Mouse (Mus musculus): Measurements from ENCODE around the gene Abr.
A peak's percentile ranks its signal among the peaks of the same experiment; 100 is the strongest.

The Abr gene

DNA sequence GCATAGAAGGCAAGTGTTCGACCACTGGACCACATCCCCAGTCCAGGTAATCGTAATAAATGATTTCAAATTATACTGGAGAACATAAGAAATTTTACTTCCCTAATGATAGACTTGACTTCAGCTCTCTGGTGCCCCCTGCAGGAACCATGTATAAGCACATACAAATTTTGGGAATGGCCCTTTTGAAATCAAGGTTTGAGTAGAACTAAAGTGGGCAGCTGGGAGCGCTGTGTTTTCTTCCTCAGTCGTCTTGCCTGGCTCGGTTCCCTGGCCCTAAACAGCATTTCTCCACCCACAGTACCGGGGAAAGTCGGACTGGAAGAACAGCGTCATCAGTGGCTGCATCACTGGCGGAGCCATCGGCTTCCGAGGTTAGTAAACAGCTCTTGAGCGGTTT lies 211.3 kb downstream of the Abr start:
- DNase-seq (ENCODE audit: low spot score in 2 of 2): no peak

GRCm38 (mm10) chr11:76406702-76407583 lies 215.2 kb downstream of the Abr start, which contains the start of gene Timm22:
TSS of gene Timm22 (plus strand) at chr11:76406952.
- peak; percentile 94 to 97 for DNase-seq (ENCODE audit: low spot score in 2 of 2)

GRCm38 (mm10) chr11:76405626-76406264 lies 216.4 kb downstream of the Abr start:
- DNase-seq (ENCODE audit: low spot score in 2 of 2): no peak

- no peak for DNase-seq (ENCODE audit: low spot score in 2 of 2)
Measured at GRCm38 (mm10) chr11:76405113-76405512, 217.0 kb downstream of the Abr start.

DNA sequence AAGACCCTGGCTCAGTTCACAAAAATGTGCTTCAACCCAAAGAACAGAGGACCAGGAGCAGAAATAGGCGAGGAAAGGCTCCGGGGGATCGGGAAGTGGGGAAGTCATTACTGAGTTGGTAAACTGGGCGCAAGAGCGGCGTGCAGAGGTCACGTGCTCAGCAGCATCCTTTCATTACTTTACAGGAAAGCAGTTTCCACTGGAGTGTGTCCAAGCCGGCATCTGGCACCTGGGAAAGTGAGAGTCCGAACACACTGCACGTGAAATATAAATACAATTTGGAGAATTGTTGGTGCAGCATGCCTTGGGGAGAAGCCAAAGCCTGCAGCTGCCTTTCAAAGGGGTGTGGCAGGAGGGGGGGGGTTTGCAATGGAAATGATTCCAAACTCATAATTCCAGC lies 220.7 kb downstream of the Abr start:
- DNase-seq (ENCODE audit: low spot score in 2 of 2): no peak

DNA sequence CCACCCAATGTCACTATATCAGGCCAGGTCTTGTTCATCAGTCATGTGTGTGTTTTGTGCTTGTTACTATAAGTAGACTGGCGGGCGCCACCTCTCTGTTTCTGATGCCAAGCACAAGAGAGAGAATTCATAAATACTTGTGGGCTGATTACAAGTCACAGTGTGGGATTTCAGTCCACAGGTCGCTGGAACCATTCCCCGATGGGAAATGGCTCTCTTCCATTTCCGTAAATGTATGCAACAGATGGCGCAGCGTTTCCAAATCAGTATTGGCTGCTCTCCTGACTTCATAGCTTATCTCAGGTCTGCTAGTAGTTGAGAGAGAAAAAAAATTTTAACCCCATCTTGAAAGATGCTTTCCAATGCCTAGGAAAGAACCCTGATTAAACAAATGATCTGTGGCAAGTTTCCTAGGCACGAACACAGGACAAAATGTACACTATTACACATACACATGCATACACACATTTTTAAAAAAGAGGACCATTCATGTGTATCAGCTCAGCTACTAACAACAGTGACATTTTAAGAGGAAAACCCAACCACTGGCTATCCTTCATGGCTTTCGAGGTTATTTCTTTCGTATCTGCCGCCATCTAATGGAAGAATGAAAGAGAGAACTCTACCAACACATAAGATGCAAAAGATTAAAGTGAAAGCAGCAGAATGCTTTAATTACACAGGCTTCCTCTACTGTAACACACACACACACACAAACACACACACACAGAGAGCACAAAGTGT lies 222.4 kb downstream of the Abr start:
- DNase-seq (ENCODE audit: low spot score in 2 of 2): no peak

- peak in 1 of 2 experiments; percentile 74 for DNase-seq (ENCODE audit: low spot score in 2 of 2)
Measured at GRCm38 (mm10) chr11:76398798-76399586, 223.1 kb downstream of the Abr start, which contains the start of gene Nxn. TSS of gene Nxn (minus strand) at chr11:76399140.

DNA sequence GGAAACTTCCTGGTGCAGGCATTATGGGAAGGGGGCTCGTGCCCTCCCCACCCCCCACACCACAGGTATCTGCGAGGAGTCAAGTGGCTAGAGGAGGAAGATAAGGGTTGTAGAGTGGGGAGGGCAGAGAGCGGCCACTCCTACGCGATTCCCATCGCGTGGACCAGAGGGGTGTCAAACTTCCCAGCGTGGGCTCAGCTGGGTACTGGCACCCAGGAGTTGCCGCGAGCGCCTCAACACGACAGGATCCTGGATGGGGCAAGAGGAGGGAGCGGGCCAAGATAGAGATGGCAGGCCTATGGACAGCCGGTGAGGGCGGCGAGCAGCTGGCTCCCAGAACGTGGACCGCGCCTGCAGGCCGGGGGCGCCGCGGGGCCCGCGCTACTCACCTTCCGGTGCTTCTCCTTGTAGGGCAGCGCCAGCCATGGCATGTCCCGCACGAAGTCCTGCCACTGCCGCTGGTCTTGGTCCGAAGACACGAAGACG lies 223.8 kb downstream of the Abr start:
- no peak for DNase-seq (ENCODE audit: low spot score in 2 of 2)

DNA sequence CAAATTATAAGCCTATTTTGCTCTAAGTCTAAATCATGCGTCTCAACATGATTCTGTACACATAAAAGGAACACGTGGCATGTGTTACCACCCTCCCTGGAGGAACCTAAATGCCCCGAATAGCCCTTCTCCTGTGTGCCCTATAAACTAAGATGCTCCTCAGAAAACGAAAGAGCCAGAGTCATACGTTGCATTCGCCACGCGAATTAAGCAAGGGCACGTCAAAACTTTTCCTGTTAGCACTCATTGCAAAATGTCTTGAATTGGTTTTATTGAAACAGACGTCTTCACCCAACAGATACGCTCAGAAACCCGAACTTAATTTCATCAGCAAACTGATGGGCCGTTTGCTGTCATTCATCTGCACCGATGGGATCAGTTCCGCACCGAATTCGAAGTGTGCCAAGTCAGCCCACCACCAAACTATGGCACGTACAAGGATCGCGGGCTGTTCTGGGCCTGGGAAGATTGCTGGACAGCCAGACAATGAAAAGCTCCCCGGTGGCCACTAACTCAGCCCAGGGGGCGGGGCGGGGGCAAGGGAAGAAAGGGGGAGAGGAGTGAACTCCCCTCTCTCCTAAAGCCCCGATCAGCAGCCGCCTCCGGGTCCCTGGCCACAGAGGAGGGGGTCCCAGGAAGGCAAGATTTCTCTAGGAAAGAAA lies 224.3 kb downstream of the Abr start:
- no peak for DNase-seq (ENCODE audit: low spot score in 2 of 2)

DNA sequence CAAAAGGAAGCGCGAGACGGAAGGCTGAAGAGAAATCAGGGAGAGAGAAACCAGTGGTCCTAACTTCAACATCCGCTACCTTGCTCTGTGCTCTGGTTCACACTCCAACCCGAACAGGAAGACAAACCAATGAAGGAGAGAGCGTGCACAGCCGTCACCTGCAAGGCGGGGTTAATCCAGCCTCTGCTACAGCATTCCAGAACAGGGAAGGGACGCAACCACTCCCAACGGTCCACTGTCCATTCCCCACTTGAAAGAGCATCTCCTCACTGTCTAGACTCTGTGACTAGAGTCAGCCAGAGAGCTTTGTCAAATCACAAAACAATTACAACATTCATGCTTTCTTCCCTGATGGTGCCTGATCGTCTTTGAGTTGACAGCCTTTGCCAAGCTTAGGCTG lies 229.1 kb downstream of the Abr start:
- DNase-seq (ENCODE audit: low spot score in 2 of 2): no peak

DNA sequence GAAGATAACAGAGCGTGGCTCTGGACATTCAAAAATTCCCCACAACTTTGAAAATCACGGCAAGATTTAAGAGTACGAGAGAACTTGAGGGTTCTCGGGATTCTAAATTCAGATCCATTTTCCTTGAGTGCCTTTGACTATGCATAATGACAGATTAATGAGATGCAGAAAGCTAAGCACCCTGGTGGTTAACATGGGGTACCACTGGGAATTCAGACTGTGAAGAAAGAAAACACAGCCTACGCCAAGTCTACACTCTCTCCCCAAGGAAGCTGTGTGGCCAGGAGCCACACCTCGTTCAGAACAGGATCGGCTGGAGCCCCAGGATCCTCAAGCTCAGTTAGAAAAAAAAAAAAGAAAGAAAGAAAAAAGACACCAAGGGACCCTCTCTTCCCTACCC lies 229.6 kb downstream of the Abr start:
- no peak for DNase-seq (ENCODE audit: low spot score in 2 of 2)

DNA sequence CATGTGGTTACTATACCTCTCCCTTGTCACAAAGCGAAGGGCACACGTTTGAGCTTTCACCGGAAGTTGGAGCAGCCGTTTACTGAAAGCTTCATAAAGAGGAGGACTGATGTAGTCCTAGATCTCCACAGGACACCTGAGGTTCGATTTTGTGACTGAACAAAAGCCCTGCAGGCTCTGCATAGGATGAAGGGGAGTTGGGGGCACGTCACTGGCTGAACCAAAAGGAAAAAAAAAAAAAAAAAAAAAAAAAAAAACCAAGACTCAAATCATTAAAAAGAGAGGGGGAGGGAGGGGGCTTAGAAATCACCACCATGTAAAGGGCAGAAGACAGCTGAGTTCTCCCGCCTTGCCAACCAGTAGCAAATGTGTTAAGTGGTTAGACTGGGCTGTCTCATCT lies 233.4 kb downstream of the Abr start:
- no peak for DNase-seq (ENCODE audit: low spot score in 2 of 2)

GRCm38 (mm10) chr11:76387097-76387496 lies 235.0 kb downstream of the Abr start:
- no peak for DNase-seq (ENCODE audit: low spot score in 2 of 2)

GRCm38 (mm10) chr11:76385746-76386145 lies 236.4 kb downstream of the Abr start:
- DNase-seq (ENCODE audit: low spot score in 2 of 2): no peak

DNA sequence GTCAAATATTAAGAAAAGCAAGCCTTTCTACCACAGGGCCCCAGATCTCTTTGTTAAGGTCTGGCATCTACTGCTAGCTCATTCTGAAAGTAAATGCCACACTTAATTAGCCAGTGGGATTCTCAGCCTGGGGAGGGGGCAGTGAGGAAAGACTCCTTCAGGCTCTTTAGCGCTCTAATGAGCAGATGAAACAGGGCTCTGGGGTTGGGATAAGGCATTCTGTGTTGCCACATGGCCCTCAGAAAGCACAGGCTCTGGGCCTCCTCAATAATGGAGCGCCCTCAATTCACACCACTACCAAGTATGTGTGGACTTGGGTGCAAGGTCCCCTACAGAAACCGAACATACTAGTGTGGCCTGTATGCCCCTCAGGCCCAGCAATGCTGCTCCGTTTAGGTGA lies 237.1 kb downstream of the Abr start:
- DNase-seq (ENCODE audit: low spot score in 2 of 2): no peak

DNA sequence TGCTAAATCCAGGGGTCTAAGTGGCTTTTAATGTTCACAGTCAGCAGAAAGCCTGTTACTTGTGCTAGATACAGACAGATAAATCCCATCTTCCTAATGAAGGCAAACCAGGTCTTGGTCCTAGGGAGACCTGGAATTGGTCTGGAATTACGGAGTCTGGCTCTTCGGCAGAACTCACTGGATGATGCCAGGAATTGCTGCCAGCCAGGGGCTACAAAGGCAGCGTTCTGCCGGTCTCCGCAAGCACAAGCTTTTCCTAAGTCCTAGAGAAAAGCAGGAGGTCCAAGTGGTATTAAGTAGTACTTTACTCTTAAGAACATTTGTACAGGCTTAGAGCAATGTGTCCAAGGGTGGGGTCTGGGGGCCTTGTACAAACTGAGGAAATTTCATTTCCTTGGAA lies 237.8 kb downstream of the Abr start:
- no peak for DNase-seq (ENCODE audit: low spot score in 2 of 2)

DNA sequence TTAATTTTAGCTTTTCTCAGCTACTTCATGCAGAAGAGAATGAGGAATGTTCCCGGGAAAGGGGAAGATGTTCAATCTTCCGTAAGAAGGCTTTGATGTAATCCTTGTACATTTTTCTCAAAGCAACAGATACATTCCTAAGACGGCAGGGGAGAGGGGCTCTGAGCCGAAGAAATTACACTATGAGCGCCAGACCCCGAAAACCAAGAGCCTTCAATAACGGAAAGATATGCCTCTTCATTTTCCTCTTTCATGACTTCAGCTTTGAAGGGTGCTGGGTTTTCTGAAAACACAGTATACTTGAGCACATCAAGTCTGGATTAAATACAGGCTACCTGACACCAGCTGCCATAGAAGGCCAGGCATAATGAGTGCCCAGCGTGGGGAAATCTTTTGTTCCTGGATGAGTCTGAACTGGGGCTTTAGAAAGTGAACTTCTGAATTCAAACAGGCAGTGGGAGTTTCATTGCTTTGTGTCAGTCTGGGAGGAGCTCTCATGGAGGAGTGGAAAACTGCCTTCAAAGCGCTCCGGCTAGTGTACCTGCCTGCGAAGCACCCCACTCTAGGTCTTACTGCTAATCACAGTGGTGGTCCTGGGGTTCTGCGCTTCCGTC lies 239.3 kb downstream of the Abr start:
- DNase-seq (ENCODE audit: low spot score in 2 of 2): no peak

DNA sequence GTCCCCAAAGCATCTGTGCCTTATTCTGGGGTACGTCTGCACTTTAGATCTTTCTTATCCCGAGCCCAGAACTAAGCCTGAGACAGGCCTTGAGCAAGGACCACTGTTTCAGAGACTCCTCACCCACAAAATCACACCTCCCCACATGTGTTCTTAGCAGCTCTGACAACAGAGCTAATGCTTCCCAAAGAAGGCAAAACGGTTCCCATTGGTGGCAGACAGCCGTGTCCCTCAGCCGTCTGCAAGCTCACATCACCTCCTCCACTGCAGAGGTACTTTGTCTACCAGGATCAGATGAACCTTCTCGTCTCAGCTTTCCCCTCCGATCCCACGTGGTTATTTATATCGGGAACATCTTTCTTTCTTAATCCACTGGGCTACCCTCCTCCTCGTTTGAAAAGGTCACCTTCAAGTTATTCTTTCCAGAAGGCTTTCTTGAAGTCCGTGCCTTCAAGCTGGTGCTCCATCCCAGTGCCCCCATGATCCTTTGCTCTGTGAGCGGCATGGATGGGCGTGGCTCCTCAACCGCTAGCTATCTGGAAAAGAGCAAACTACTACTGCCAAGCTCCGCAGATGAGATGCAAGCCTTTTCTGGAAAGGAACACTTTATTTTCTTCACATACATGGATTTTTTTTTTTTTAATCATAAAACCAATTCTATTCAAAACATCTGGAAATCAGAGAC lies 240.8 kb downstream of the Abr start:
- no peak for DNase-seq (ENCODE audit: low spot score in 2 of 2)

DNA sequence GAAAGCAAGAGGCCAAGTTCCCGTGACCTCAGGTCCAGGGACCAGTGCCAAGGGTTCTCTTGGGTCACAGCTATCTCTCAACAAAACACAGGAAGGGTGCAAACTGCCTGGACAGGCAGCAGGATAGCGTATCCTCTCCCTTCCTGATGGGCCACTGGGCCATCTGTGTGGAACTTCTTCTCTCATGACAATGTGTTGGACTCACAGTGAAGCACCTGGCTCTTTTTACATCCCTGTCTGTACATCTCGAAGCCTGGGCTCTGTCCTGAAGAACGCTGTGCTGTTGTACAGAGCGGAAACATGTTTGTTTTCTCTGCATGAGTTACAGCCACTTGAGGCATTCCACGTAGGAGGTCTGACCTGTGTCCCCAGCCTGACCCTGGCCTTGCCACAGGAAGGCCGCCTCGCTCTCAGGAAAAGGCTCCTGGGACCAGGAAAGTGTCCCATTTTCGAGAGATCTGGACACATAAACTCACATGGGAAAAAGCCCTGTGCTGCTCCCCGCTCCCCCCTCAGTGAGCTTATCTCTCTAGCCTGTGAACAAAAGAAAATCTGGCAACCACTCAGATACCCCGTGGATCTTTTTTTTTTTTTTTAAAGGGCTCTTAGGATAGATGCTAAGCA lies 242.1 kb downstream of the Abr start:
- no peak for DNase-seq (ENCODE audit: low spot score in 2 of 2)

Measured in frontal cortex, postnatal 14 days (tissue).